Mouse (Mus musculus) cortical plate, adult 2 months (tissue): ENCODE data around the gene Mtmr3.

Experiments used
- CTCF ChIP-seq: fragments of 200-500 bp; IDR thresholded peaks from 2 replicates; pipeline ENCODE4 v1.5.1; 2011; ENCODE audit warnings: mild to moderate bottlenecking, control low read depth, low read length; ENCODE audit not compliant: insufficient read depth; ENCODE audit errors: extremely low read depth
- POLR2A ChIP-seq: fragments of 200-500 bp; IDR thresholded peaks from 2 replicates; pipeline ENCODE4 v1.6.1; 2011; ENCODE audit warnings: mild to moderate bottlenecking, low read length, control low read depth; ENCODE audit not compliant: insufficient read depth; ENCODE audit errors: extremely low read depth

- TF ChIP-seq CTCF (no peak), POLR2A (no peak)
Measured at GRCm38 (mm10) chr11:4489207-4489606, 105.5 kb downstream of the Mtmr3 start.
